Mouse (Mus musculus) embryonic fibroblast, embryonic 13.5 days (primary cell): ENCODE results near the gene Mfsd2a.

Experiments
- CTCF ChIP-seq: IDR thresholded peaks from 2 replicates; pipeline ENCODE4 v1.5.1; 2011; ENCODE audit warnings: mild to moderate bottlenecking, control low read depth, low read length, moderate library complexity, borderline replicate concordance; ENCODE audit not compliant: insufficient read depth
- POLR2A ChIP-seq: IDR thresholded peaks from 2 replicates; pipeline ENCODE4 v1.6.1; 2011; ENCODE audit warnings: low read depth, mild to moderate bottlenecking, control low read depth, low read length, moderate library complexity

- no peak for TF ChIP-seq POLR2A
- peak; percentile 38; the same call in 1 of the 2 replicates for TF ChIP-seq CTCF
Observed at GRCm38 (mm10) chr4:122898313-122898712, 62.7 kb downstream of the Mfsd2a start.
